Mouse (Mus musculus): Measurements from ENCODE around the gene Zfp771.

DNA sequence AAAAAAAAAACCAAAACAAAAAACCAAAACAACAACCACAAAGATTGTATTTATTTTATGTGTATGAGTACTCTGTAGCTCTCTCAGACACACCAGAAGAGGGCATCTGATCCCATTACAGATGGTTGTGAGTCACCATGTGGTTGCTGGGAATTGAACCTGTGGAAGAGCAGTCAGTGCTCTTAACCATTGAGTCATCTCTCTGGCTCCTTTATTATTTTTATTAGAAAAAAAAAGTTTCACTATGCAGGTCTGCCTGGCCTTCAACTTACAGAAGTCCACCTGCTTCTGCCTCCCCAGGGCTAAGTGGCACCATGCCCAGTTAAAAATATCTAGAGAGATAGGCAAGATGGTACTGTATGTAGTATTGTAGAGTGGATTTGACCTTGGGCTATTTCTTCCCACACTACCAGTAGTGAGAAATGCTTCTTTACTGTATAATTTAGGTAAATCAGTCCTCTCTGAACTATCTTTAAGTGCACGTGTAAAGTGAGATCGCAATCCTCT, 660 bp upstream of the Zfp771 start:
- TF ChIP-seq CTCF (conservative IDR thresholded peaks at IDR 0.05; ENCODE audit: low read length): no peak
- TF ChIP-seq POU5F1 (IDR thresholded peaks at IDR 0.05; ENCODE audit: borderline replicate concordance, low read length): no peak

Data from E14TG2a.4 (cell line).